12 mouse cellular contexts compared by ENCODE assay signal in the genomic region with DNA sequence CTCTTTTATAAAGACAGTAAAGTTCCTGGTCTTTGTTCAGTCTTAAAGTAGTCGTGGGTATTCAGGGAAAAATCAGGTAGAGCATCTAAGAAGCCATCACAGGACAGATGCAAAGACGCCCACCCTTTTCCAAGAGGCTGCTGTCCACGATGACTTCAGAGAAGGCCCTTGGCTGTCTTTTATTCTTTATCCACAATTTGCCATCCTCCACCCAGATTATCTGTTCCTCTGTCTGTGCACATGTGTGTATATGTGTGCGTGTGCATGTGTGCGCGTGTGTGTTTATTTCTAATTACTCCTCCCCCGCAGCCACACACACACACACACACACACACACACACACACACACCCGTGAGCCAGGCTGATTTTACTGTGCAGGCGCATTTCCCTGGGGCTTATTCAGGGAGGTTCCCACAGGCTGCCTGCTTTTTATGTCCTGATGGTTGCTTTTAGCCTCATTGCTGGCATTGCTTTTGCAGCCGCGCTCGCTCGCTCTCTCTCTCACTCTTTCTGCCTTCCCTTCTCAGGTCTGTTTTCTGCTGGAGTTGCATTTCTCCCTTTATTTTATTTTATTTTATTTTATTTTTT.
DNase-seq lines count a peak whose midpoint lies in the region; ATAC-seq and TF ChIP-seq lines count a peak whose summit lies in the region.
"Had no signal": no experiment of that assay in that cellular context is flagged by ENCODE, and none has a peak within 500 bp of the region (broad histone marks: within the 10 kb centered on the region; RNA-seq: fewer than 3 reads in every experiment).

No protein-coding gene starts in this region.

- H3K9ac ChIP-seq in limb, embryonic 14.5 days (ENCODE audit: low read depth, low read length, severe bottlenecking): 0 out of 2 replicates have a peak overlapping the region, but pooled peaks have one; percentile 18
- H3K9ac ChIP-seq: lung, embryonic 14.5 days; midbrain, embryonic 12.5 days had no signal

- H3K4me1 ChIP-seq in limb, embryonic 14.5 days (ENCODE audit: control insufficient read depth, insufficient read depth, low read length): peaks cover 25% of the 10 kb centered on the region

- no peaks in the 10 kb centered on the region for H3K36me3 ChIP-seq in limb, embryonic 14.5 days (ENCODE audit: control insufficient read depth, insufficient read depth, low read length)
- H3K36me3 ChIP-seq: midbrain, embryonic 12.5 days had no signal

- H3K4me2 ChIP-seq in limb, embryonic 14.5 days (replicated peaks; ENCODE audit: low read depth, low read length, severe bottlenecking): peak overlapping the region; percentile 36
- H3K4me2 ChIP-seq: lung, embryonic 14.5 days; midbrain, embryonic 12.5 days had no signal

- WGBS in limb, embryonic 14.5 days: 19% methylated on average over 13 of the region's 13 CpGs

- H3K27ac ChIP-seq in limb, embryonic 14.5 days (replicated peaks; ENCODE audit: low read depth, low read length): no peak overlapping the region
- H3K27ac ChIP-seq: midbrain, embryonic 12.5 days had no signal

- H3K4me3 ChIP-seq in limb, embryonic 14.5 days (replicated peaks; ENCODE audit: low read length): peak overlapping the region; percentile 6; the same call in 1 of the 2 replicates
- H3K4me3 ChIP-seq: midbrain, embryonic 12.5 days had no signal

- no peak for TF ChIP-seq POLR2A in limb, embryonic 14.5 days (IDR thresholded peaks at IDR 0.05; ENCODE audit: borderline replicate concordance, extremely low read depth, insufficient read depth, insufficient read length)

- H3K9me3 ChIP-seq in limb, embryonic 14.5 days (ENCODE audit: control insufficient read depth, low read length): no peaks in the 10 kb centered on the region
- H3K9me3 ChIP-seq: midbrain, embryonic 12.5 days had no signal

- peak; percentile 44; the same call in 1 of the 2 replicates for ATAC-seq in limb, embryonic 14.5 days (ENCODE audit: low FRiP score, low read depth)

- peaks cover 9% of the 10 kb centered on the region; the same call in 1 of the 2 replicates for H3K27me3 ChIP-seq in limb, embryonic 14.5 days (ENCODE audit: control insufficient read depth, insufficient read depth, low read length)
- H3K27me3 ChIP-seq: CH12.LX; midbrain, embryonic 12.5 days had no signal

- peak; percentile 14 for DNase-seq in gastrocnemius, postnatal 25 days
- DNase-seq in gastrocnemius, adult 18-20 months (ENCODE audit: low spot score): no peak
- DNase-seq in urinary bladder, postnatal 14 days (ENCODE audit: low spot score): peak; percentile 3
- DNase-seq in urinary bladder, postnatal 4 days (ENCODE audit: low spot score in 2 of 2): no peak
- DNase-seq in limb, embryonic 14.5 days (ENCODE audit: low spot score): peak; percentile 44
- DNase-seq in telencephalon, adult 2 months (ENCODE audit: low read depth, low spot score): peak; percentile 5
- no peak for DNase-seq in T-cell, adult 2 months (ENCODE audit: low spot score)
- DNase-seq in kidney, postnatal 14 days: no peak
- DNase-seq: kidney, adult 9 months; lung, embryonic 14.5 days had no signal

Comparison
In these comparisons a context has a peak if more than half of its experiments do, and no peak if none do; other contexts are left out.
1. DNase-seq: peak in gastrocnemius, postnatal 25 days (single experiment), urinary bladder, postnatal 14 days (single experiment), limb, embryonic 14.5 days (single experiment) and telencephalon, adult 2 months (single experiment); none in gastrocnemius, adult 18-20 months (single experiment), urinary bladder, postnatal 4 days (0 of 2), T-cell, adult 2 months (single experiment) and kidney, postnatal 14 days (single experiment).